Mouse (Mus musculus) liver, embryonic 15.5 days (tissue): Measurements from ENCODE around the gene Dnajc19. TPM values are rescaled to one million over a fixed set of nuclear protein-coding genes. Genes with fewer than 3 reads are reported as not detected.

Source experiments
- ATAC-seq: fragments of 200-750 bp; cut with Nextera tagmentation; 2 replicates; pipeline ENCODE4 v1.8.0; 2017; ENCODE audit warnings: moderate number of reproducible peaks, mild to moderate bottlenecking, moderate library complexity; ENCODE audit not compliant: insufficient read depth
- H3K27ac ChIP-seq: fragments of 300-500 bp; sonication (generic); replicated peaks from 2 replicates; pipeline ENCODE4 v1.5.1; 2015; ENCODE audit warnings: mild to moderate bottlenecking, inconsistent platforms
- H3K27me3 ChIP-seq: fragments of 300-500 bp; sonication (generic); 2 replicates; pipeline ENCODE4 v1.6.1; 2015; ENCODE audit warnings: mild to moderate bottlenecking, inconsistent platforms
- H3K36me3 ChIP-seq: fragments of 300-500 bp; sonication (generic); replicated peaks from 2 replicates; pipeline ENCODE4 v1.6.1; 2015; ENCODE audit warnings: moderate library complexity, mild to moderate bottlenecking, inconsistent platforms
- H3K4me1 ChIP-seq: fragments of 300-500 bp; sonication (generic); replicated peaks from 2 replicates; pipeline ENCODE4 v1.6.1; 2015; ENCODE audit warnings: inconsistent platforms
- H3K4me2 ChIP-seq: fragments of 300-500 bp; sonication (generic); 2 replicates; pipeline ENCODE4 v1.6.1; 2015; ENCODE audit warnings: moderate library complexity, mild to moderate bottlenecking, inconsistent platforms
- H3K4me3 ChIP-seq: fragments of 300-500 bp; sonication (generic); replicated peaks from 2 replicates; pipeline ENCODE4 v1.5.1; 2015; ENCODE audit warnings: mild to moderate bottlenecking, inconsistent platforms
- H3K9ac ChIP-seq: fragments of 300-500 bp; sonication (generic); 2 replicates; pipeline ENCODE4 v1.6.1; 2015; ENCODE audit warnings: moderate library complexity, mild to moderate bottlenecking, inconsistent platforms
- H3K9me3 ChIP-seq: fragments of 300-500 bp; sonication (generic); replicated peaks from 2 replicates; pipeline ENCODE4 v1.6.1; 2016; ENCODE audit warnings: inconsistent platforms
- WGBS: fragments of 180-500 bp; shearing (Covaris S2); methylation state at CpG from one replicate; pipeline ENCODE4 v1.1.7; 2015; ENCODE audit warnings: mixed read lengths; ENCODE audit not compliant: insufficient replicate concordance; 5-methylcytosine and 5-hydroxymethylcytosine counted together
- polyA plus RNA-seq: library from polyadenylated mRNA; unstranded; fragments of >200 nt; fragmentation: Nextera tagmentation; extraction: Ambion mirVana; gene quantifications from 2 replicates; pipeline ENCODE4 v1.2.1, GENCODE M21; 2015

Gene Dnajc19
- polyA plus RNA-seq, 1 experiment from 2014 or later, result 128 TPM

- no peak overlapping the region for H3K4me2 ChIP-seq
- H3K27ac ChIP-seq, result no peak overlapping the region
- no peak overlapping the region for H3K9ac ChIP-seq
- peaks cover 28% of the 10 kb centered on the region for H3K4me1 ChIP-seq
- ATAC-seq, result no peak
- H3K9me3 ChIP-seq, result no peaks in the 10 kb centered on the region
- H3K27me3 ChIP-seq, result no peaks in the 10 kb centered on the region
- no peak overlapping the region for H3K4me3 ChIP-seq
- 0 out of 2 replicates have a peak, but pooled peaks cover 2% of the 10 kb centered on the region for H3K36me3 ChIP-seq
Measured at GRCm38 (mm10) chr3:34028935-34029334, 52.2 kb downstream of the Dnajc19 start.

DNA sequence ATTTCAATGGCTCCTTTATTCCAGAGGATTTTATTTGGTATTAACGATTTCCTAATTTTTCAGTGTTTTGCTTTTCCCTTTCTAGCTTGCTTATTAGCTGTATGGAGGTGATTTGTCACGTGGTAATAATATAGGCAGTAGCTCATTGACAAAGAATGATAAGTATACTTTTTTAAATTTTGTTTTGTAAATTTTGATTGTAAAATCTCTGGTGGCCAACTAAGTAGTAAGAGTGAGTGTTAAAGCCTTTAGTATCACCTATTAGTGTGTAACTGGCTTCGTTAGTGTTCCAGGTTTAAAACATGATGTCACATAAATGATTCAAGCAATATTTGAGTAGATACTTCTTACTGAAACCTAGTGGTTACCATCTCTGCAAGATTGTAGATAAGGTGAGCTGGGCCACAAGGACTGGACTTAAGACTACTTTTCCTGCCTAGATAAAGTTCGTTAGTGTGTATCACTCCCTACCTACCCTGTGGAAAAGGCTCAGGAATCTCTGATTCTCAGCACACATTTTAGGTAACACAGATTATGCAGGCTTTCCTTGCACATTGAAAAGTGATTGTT lies 59.8 kb downstream of the Dnajc19 start:
- H3K27me3 ChIP-seq, result no peaks in the 10 kb centered on the region
- peak overlapping the region; percentile 96 for H3K4me2 ChIP-seq
- no peak for ATAC-seq
- peaks cover 31% of the 10 kb centered on the region for H3K4me1 ChIP-seq
- WGBS, result 26% methylated on average over 4 of the region's 4 CpGs
- peak overlapping the region; percentile 97 for H3K4me3 ChIP-seq
- 0 out of 2 replicates have a peak overlapping the region, but pooled peaks have one; percentile 89 for H3K27ac ChIP-seq
- peak overlapping the region; percentile 99 for H3K9ac ChIP-seq
- H3K36me3 ChIP-seq, result no peaks in the 10 kb centered on the region
- H3K9me3 ChIP-seq, result no peaks in the 10 kb centered on the region

- Histone ChIP-seq H3K4me2 (peak overlapping the region; percentile 96), H3K27me3 (no peaks in the 10 kb centered on the region), H3K4me1 (peaks cover 31% of the 10 kb centered on the region), H3K4me3 (peak overlapping the region; percentile 97), H3K9ac (peak overlapping the region; percentile 99), H3K36me3 (no peaks in the 10 kb centered on the region), H3K27ac (peak overlapping the region; percentile 89), H3K9me3 (no peaks in the 10 kb centered on the region)
- no peak for ATAC-seq
- under 1% methylated on average over 69 of the region's 70 CpGs for WGBS
Measured at GRCm38 (mm10) chr3:34020382-34021258, 60.5 kb downstream of the Dnajc19 start.

DNA sequence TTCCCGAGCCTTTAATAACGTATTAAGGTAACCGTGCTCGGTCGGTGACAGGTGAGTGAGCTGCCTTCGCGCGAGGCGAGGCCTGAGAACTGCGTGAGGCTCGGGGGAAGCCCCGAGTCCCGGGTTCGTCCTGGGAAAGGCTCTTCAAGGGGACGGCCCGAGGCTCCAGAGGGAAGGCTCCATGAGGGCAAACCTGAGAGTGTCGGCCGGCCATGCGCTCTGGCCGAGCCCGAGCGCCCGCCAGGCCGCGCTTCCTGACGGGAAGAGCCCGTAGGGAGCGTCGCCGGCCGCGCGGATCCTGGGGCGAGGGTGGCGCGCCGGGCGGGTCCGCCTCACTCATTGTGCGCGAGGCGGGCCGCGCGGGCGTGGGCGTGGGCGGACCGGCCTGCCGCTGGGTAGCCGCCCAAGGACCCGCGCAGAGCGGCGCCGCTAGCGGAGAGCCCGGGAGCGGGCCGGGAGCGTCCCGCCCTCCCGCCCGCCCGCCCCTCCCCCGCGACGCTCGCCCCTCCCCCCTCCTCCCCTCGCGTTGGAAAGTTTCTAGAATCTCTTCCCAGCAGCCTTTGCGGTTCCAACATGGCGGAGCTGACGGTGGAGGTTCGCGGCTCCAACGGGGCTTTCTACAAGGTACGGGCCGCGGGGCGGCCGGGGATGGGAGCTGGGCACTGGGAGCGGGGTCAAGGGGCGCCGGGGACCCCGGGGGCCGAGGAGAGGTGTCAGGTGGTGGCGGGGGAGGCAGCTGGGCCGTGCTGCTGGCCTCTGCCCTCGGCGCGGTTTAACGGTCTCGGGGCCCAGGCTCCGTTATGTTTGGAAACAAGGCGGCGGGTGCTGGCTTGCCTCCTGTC lies 61.4 kb downstream of the Dnajc19 start, which contains the start of gene Fxr1:
Fxr1 (plus strand) TSS at position 404 of the 842 bp plus-strand sequence.
- Histone ChIP-seq H3K27ac (peak within 1 kb of the TSS; percentile 89), H3K27me3 (no peaks in the 10 kb centered on the region), H3K36me3 (no peaks in the 10 kb centered on the region), H3K9ac (peak within 1 kb of the TSS; percentile 99), H3K9me3 (no peaks in the 10 kb centered on the region), H3K4me3 (peak within 1 kb of the TSS; percentile 97), H3K4me1 (peaks cover 31% of the 10 kb centered on the region), H3K4me2 (peak within 1 kb of the TSS; percentile 96)
- under 1% methylated on average over 89 of the region's 97 CpGs for WGBS
- ATAC-seq, result peak; percentile 99

- no peak overlapping the region for H3K4me3 ChIP-seq
Measured at GRCm38 (mm10) chr3:34008191-34008590, 72.9 kb downstream of the Dnajc19 start.

GRCm38 (mm10) chr3:34007611-34008010 lies 73.5 kb downstream of the Dnajc19 start:
- Histone ChIP-seq H3K4me1 (no peaks in the 10 kb centered on the region), H3K9me3 (no peaks in the 10 kb centered on the region), H3K9ac (no peak overlapping the region), H3K27ac (no peak overlapping the region), H3K36me3 (no peaks in the 10 kb centered on the region), H3K27me3 (no peaks in the 10 kb centered on the region), H3K4me3 (no peak overlapping the region), H3K4me2 (no peak overlapping the region)
- ATAC-seq, result no peak
- 65% methylated on average over 4 of the region's 4 CpGs for WGBS

More at GRCm38 (mm10) chr3:34008191-34008590, 72.9 kb downstream of the Dnajc19 start:
- Histone ChIP-seq H3K27me3 (no peaks in the 10 kb centered on the region), H3K27ac (no peak overlapping the region), H3K9ac (no peak overlapping the region), H3K4me2 (no peak overlapping the region), H3K9me3 (no peaks in the 10 kb centered on the region), H3K4me1 (no peaks in the 10 kb centered on the region), H3K36me3 (no peaks in the 10 kb centered on the region)
- WGBS, result 71% methylated on average over 6 of the region's 6 CpGs
- ATAC-seq, result no peak

DNA sequence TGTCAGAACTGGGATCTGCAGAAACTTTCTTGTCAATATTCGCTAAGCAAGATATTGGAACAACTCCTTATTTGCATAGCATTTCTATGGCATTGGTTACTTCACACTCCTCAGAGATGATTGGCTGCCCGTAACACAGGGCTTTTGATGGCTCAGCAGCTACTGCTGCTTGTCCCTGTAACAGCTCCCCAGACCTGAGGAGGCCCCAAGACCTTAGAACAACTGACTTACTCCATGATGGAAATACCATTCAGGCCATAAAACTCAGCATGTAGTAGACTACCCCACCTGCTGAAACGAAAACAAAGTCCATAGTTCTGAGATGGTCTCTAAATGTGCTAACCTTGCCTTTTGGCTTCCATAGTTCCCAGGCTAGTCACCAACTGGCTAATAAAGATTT lies 74.3 kb downstream of the Dnajc19 start:
- Histone ChIP-seq H3K27ac (no peak overlapping the region), H3K27me3 (no peaks in the 10 kb centered on the region), H3K4me3 (no peak overlapping the region), H3K4me1 (no peaks in the 10 kb centered on the region), H3K9me3 (no peaks in the 10 kb centered on the region), H3K4me2 (no peak overlapping the region), H3K36me3 (no peaks in the 10 kb centered on the region), H3K9ac (no peak overlapping the region)
- WGBS, result 56% methylated on average over 3 of the region's 3 CpGs
- ATAC-seq, result no peak

- H3K27ac ChIP-seq, result no peak overlapping the region
- no peak overlapping the region for H3K4me2 ChIP-seq
- no peak overlapping the region for H3K4me3 ChIP-seq
- no peak for ATAC-seq
- H3K9ac ChIP-seq, result no peak overlapping the region
- H3K4me1 ChIP-seq, result no peaks in the 10 kb centered on the region
- no peaks in the 10 kb centered on the region for H3K27me3 ChIP-seq
- no peaks in the 10 kb centered on the region for H3K36me3 ChIP-seq
- H3K9me3 ChIP-seq, result no peaks in the 10 kb centered on the region
- 54% methylated on average over 2 of the region's 2 CpGs for WGBS
Measured at GRCm38 (mm10) chr3:34006301-34006700, 74.8 kb downstream of the Dnajc19 start.

Other genes with a start within 250 kb of the Dnajc19 start
- gene Ccdc39, start 237.0 kb downstream of the Dnajc19 start, polyA plus RNA-seq, result 0.02 and 0.14 TPM in 2 replicates
- 22.0 and 22.4 TPM in 2 replicates for gene Fxr1, start 61.4 kb downstream of the Dnajc19 start, polyA plus RNA-seq